Mouse (Mus musculus): Measurements from ENCODE around the gene Ring1. TPM values are rescaled to one million over a fixed set of nuclear protein-coding genes. Genes with fewer than 3 reads are reported as not detected.

Ring1 gene
- polyA plus RNA-seq, 1 experiment from 2014 or later, result 5.5 TPM

GRCm38 (mm10) chr17:34036647-34037046, 12.2 kb upstream of the Ring1 start:
- no peak overlapping the region for H3K4me3 ChIP-seq (replicated peaks)
- WGBS (ENCODE audit: insufficient replicate concordance), result 79% methylated on average over 10 of the region's 10 CpGs
- no peak for ATAC-seq (ENCODE audit: insufficient read depth)
- peaks cover 33% of the 10 kb centered on the region for H3K36me3 ChIP-seq (replicated peaks)
- H3K4me1 ChIP-seq (replicated peaks), result peaks cover 37% of the 10 kb centered on the region
- H3K9ac ChIP-seq, result no peak overlapping the region
- no peak overlapping the region for H3K4me2 ChIP-seq
- H3K27ac ChIP-seq (replicated peaks), result no peak overlapping the region
- H3K9me3 ChIP-seq (replicated peaks), result no peaks in the 10 kb centered on the region
- H3K27me3 ChIP-seq, result peaks cover 38% of the 10 kb centered on the region

GRCm38 (mm10) chr17:34035517-34035916, 11.0 kb upstream of the Ring1 start:
- H3K27me3 ChIP-seq, result peaks cover 27% of the 10 kb centered on the region
- H3K9ac ChIP-seq, result no peak overlapping the region
- 84% methylated on average over 9 of the region's 9 CpGs for WGBS (ENCODE audit: insufficient replicate concordance)
- peaks cover 42% of the 10 kb centered on the region for H3K4me1 ChIP-seq (replicated peaks)
- H3K27ac ChIP-seq (replicated peaks), result no peak overlapping the region
- peaks cover 33% of the 10 kb centered on the region for H3K36me3 ChIP-seq (replicated peaks)
- H3K9me3 ChIP-seq (replicated peaks), result no peaks in the 10 kb centered on the region
- no peak overlapping the region for H3K4me3 ChIP-seq (replicated peaks)
- ATAC-seq (ENCODE audit: insufficient read depth), result no peak
- no peak overlapping the region for H3K4me2 ChIP-seq

- peaks cover 55% of the 10 kb centered on the region for H3K4me1 ChIP-seq (replicated peaks)
- peaks cover 14% of the 10 kb centered on the region for H3K27me3 ChIP-seq
- no peak overlapping the region for H3K4me2 ChIP-seq
- H3K36me3 ChIP-seq (replicated peaks), result peaks cover 47% of the 10 kb centered on the region
- no peak overlapping the region for H3K4me3 ChIP-seq (replicated peaks)
- ATAC-seq (ENCODE audit: insufficient read depth), result no peak
- H3K27ac ChIP-seq (replicated peaks), result no peak overlapping the region
- no peak overlapping the region for H3K9ac ChIP-seq
- H3K9me3 ChIP-seq (replicated peaks), result no peaks in the 10 kb centered on the region
- WGBS (ENCODE audit: insufficient replicate concordance), result 65% methylated on average over 10 of the region's 10 CpGs
Measured at GRCm38 (mm10) chr17:34034064-34034463, 9.6 kb upstream of the Ring1 start.

- H3K4me3 ChIP-seq (replicated peaks), result peak overlapping the region; percentile 98
- peaks cover 53% of the 10 kb centered on the region for H3K36me3 ChIP-seq (replicated peaks)
- H3K9me3 ChIP-seq (replicated peaks), result no peaks in the 10 kb centered on the region
- H3K4me1 ChIP-seq (replicated peaks), result peaks cover 55% of the 10 kb centered on the region
- WGBS (ENCODE audit: insufficient replicate concordance), result 79% methylated on average over 9 of the region's 9 CpGs
- H3K4me2 ChIP-seq, result peak overlapping the region; percentile 93
- no peak for ATAC-seq (ENCODE audit: insufficient read depth)
- peak overlapping the region; percentile 96; the same call in 1 of the 2 replicates for H3K9ac ChIP-seq
- peak overlapping the region; percentile 97 for H3K27ac ChIP-seq (replicated peaks)
- H3K27me3 ChIP-seq, result peaks cover 8% of the 10 kb centered on the region
Measured at GRCm38 (mm10) chr17:34033441-34033840, 9.0 kb upstream of the Ring1 start.

GRCm38 (mm10) chr17:34032806-34033205, 8.3 kb upstream of the Ring1 start:
- Histone ChIP-seq H3K4me1 (replicated peaks) (peaks cover 55% of the 10 kb centered on the region), H3K4me3 (replicated peaks) (peak overlapping the region; percentile 98), H3K4me2 (peak overlapping the region; percentile 93), H3K9ac (peak overlapping the region; percentile 96), H3K27me3 (0 out of 2 replicates have a peak, but pooled peaks cover 2% of the 10 kb centered on the region), H3K9me3 (replicated peaks) (no peaks in the 10 kb centered on the region), H3K27ac (replicated peaks) (peak overlapping the region; percentile 97), H3K36me3 (replicated peaks) (peaks cover 54% of the 10 kb centered on the region)
- ATAC-seq (ENCODE audit: insufficient read depth), result no peak
- 14% methylated on average over 9 of the region's 9 CpGs for WGBS (ENCODE audit: insufficient replicate concordance)

- Histone ChIP-seq H3K36me3 (replicated peaks) (peaks cover 48% of the 10 kb centered on the region), H3K9me3 (replicated peaks) (no peaks in the 10 kb centered on the region), H3K9ac (peak overlapping the region; percentile 96), H3K27ac (replicated peaks) (peak overlapping the region; percentile 97), H3K27me3 (no peaks in the 10 kb centered on the region), H3K4me1 (replicated peaks) (peaks cover 61% of the 10 kb centered on the region), H3K4me2 (peak overlapping the region; percentile 93), H3K4me3 (replicated peaks) (peak overlapping the region; percentile 98)
- WGBS (ENCODE audit: insufficient replicate concordance), result 1% methylated on average over 35 of the region's 48 CpGs
- ATAC-seq (ENCODE audit: insufficient read depth), result peak; percentile 41
Measured at GRCm38 (mm10) chr17:34032174-34032632, 7.7 kb upstream of the Ring1 start.

GRCm38 (mm10) chr17:34031465-34032173, 7.1 kb upstream of the Ring1 start, which contains the start of the genes Slc39a7 and Rxrb:
TSS of gene Slc39a7 (minus strand) at chr17:34031682.
TSS of gene Rxrb (plus strand) at chr17:34031812.
- Histone ChIP-seq H3K4me1 (replicated peaks) (peaks cover 67% of the 10 kb centered on the region), H3K36me3 (replicated peaks) (peaks cover 42% of the 10 kb centered on the region), H3K27ac (replicated peaks) (peak within 1 kb of the TSS; percentile 97), H3K4me3 (replicated peaks) (peak within 1 kb of the TSS; percentile 98), H3K9ac (peak within 1 kb of the TSS; percentile 96), H3K9me3 (replicated peaks) (no peaks in the 10 kb centered on the region), H3K4me2 (peak within 1 kb of the TSS; percentile 93), H3K27me3 (no peaks in the 10 kb centered on the region)
- peak; percentile 72 for ATAC-seq (ENCODE audit: insufficient read depth)
- under 1% methylated on average over 86 of the region's 88 CpGs for WGBS (ENCODE audit: insufficient replicate concordance)

GRCm38 (mm10) chr17:34030861-34031326, 6.4 kb upstream of the Ring1 start:
- Histone ChIP-seq H3K4me1 (replicated peaks) (peaks cover 71% of the 10 kb centered on the region), H3K27me3 (no peaks in the 10 kb centered on the region), H3K9me3 (replicated peaks) (no peaks in the 10 kb centered on the region), H3K4me2 (peak overlapping the region; percentile 93), H3K4me3 (replicated peaks) (peak overlapping the region; percentile 98), H3K36me3 (replicated peaks) (peaks cover 35% of the 10 kb centered on the region), H3K27ac (replicated peaks) (peak overlapping the region; percentile 97), H3K9ac (peak overlapping the region; percentile 82)
- ATAC-seq (ENCODE audit: insufficient read depth), result no peak
- 3% methylated on average over 20 of the region's 20 CpGs for WGBS (ENCODE audit: insufficient replicate concordance)

- Histone ChIP-seq H3K4me1 (replicated peaks) (peaks cover 80% of the 10 kb centered on the region), H3K27ac (replicated peaks) (peak overlapping the region; percentile 97; the same call in 1 of the 2 replicates), H3K4me2 (peak overlapping the region; percentile 93), H3K4me3 (replicated peaks) (peak overlapping the region; percentile 98), H3K9me3 (replicated peaks) (no peaks in the 10 kb centered on the region), H3K27me3 (peaks cover 3% of the 10 kb centered on the region; the same call in 1 of the 2 replicates), H3K9ac (peak overlapping the region; percentile 82), H3K36me3 (replicated peaks) (peaks cover 30% of the 10 kb centered on the region)
- ATAC-seq (ENCODE audit: insufficient read depth), result no peak
- 77% methylated on average over 21 of the region's 21 CpGs for WGBS (ENCODE audit: insufficient replicate concordance)
Measured at GRCm38 (mm10) chr17:34029890-34030595, 5.6 kb upstream of the Ring1 start.

- 0 out of 2 replicates have a peak overlapping the region, but pooled peaks have one; percentile 97 for H3K27ac ChIP-seq (replicated peaks)
- H3K4me3 ChIP-seq (replicated peaks), result peak overlapping the region; percentile 98; the same call in 1 of the 2 replicates
- H3K4me2 ChIP-seq, result peak overlapping the region; percentile 93; the same call in 1 of the 2 replicates
- no peak overlapping the region for H3K9ac ChIP-seq
- H3K4me1 ChIP-seq (replicated peaks), result peaks cover 85% of the 10 kb centered on the region
- 73% methylated on average over 18 of the region's 18 CpGs for WGBS (ENCODE audit: insufficient replicate concordance)
- H3K36me3 ChIP-seq (replicated peaks), result peaks cover 26% of the 10 kb centered on the region
- peaks cover 3% of the 10 kb centered on the region; the same call in 1 of the 2 replicates for H3K27me3 ChIP-seq
- no peak for ATAC-seq (ENCODE audit: insufficient read depth)
- H3K9me3 ChIP-seq (replicated peaks), result no peaks in the 10 kb centered on the region
Measured at GRCm38 (mm10) chr17:34029150-34029889, 4.8 kb upstream of the Ring1 start.

All from liver, embryonic 15.5 days (tissue).